Mouse (Mus musculus): ENCODE measurements around the gene Olfr555. TPM values are rescaled to one million over a fixed set of nuclear protein-coding genes. Genes with fewer than 3 reads are reported as not detected.

The Olfr555 gene
- polyA plus RNA-seq, 1 experiment from 2014 or later = not detected

DNA sequence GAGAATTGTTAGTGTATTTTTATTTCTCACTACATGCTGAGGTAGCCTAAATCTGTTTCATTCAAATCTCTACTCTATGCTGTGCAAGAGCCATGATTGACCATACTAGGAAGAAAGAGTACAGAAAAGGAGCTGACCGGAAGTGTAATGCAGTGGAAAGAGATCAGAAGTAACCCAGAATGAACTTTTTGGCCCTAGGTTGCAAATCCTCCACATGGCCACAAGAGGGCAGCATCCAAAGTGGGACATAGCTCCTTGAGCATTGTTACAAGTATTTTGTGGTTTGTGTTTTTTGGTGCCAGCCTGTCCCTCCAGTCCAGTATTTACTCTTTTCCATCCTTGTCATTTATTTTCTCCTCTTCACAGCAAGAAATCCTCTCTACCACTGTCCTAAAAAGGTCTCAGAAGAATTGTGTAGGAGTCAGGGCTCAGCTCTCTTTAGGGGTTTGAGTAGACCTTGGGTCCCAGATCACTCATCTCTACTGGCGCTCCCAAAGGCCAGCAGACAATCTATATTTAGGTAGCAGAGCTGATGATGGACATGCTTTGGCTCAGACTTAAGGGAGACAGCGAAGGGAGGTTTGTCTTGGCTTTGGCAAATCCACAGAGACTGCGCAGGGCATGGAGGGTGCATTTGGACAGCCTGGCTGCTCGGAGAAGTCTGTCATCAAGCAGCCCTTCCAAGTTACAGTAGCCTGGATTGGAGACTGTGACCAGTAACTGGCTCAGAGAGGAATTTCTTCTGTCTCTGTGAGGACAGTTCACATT, 36.9 kb downstream of the Olfr555 start, which contains the start of gene Olfr557:
Gene Olfr557 (plus strand): TSS at position 553 of the 768 bp plus-strand sequence.
- H3K27me3 ChIP-seq = no peaks in the 10 kb centered on the region
- no peak within 1 kb of the TSS for H3K9ac ChIP-seq
- 82% methylated on average over 5 of the region's 5 CpGs for WGBS
- no peak for ATAC-seq (ENCODE audit: low read depth)
- H3K27ac ChIP-seq (replicated peaks) = no peak within 1 kb of the TSS
- no peak within 1 kb of the TSS for H3K4me2 ChIP-seq
- no peaks in the 10 kb centered on the region for H3K4me1 ChIP-seq (replicated peaks)
- no peaks in the 10 kb centered on the region for H3K9me3 ChIP-seq
- H3K36me3 ChIP-seq = no peaks in the 10 kb centered on the region
- no peak within 1 kb of the TSS for H3K4me3 ChIP-seq

DNA sequence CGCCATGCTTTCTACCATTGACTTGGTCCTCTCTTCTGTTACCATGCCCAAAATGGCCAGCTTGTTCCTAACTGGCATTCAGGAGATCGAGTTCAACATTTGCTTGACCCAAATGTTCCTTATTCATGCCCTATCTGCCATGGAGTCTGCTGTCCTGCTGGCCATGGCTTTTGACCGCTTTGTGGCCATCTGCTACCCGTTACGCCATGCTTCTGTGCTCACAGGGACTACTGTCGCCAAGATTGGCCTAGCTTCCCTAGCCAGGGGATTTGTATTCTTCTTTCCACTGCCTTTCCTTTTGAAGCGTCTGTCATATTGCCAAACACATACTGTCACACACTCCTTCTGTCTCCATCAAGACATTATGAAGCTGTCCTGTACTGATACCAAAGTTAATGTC, 39.8 kb downstream of the Olfr555 start:
- H3K9me3 ChIP-seq = no peaks in the 10 kb centered on the region
- ATAC-seq (ENCODE audit: low read depth) = no peak
- WGBS = 94% methylated on average over 7 of the region's 7 CpGs
- no peak overlapping the region for H3K4me2 ChIP-seq
- no peaks in the 10 kb centered on the region for H3K36me3 ChIP-seq
- no peaks in the 10 kb centered on the region for H3K4me1 ChIP-seq (replicated peaks)
- H3K9ac ChIP-seq = no peak overlapping the region
- H3K27ac ChIP-seq (replicated peaks) = no peak overlapping the region
- no peaks in the 10 kb centered on the region for H3K27me3 ChIP-seq
- no peak overlapping the region for H3K4me3 ChIP-seq

DNA sequence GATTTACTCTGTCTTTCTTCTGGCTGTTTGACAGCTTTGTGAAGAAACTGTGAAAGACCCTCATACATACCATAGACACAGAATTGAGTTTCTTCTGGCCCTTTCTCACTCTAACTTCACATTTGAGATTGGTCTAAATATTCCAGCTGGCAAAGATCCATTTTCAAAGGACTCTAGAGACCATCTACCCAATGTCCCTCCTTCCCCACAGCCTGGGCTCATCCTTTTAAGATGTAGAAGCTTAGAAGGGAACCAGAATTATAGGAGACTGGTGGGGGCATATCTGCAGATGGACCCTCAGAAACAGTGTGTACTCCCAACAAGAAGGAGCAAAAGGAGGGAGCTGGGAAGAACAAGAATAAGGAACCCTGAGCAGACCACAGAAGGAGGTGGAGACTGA, 43.3 kb downstream of the Olfr555 start, which contains the start of gene Olfr558:
Gene Olfr558 (plus strand): TSS at position 301 of the 400 bp plus-strand sequence.
- no peak within 1 kb of the TSS for H3K9ac ChIP-seq
- H3K27ac ChIP-seq (replicated peaks) = no peak within 1 kb of the TSS
- H3K4me2 ChIP-seq = no peak within 1 kb of the TSS
- no peaks in the 10 kb centered on the region for H3K36me3 ChIP-seq
- H3K4me1 ChIP-seq (replicated peaks) = no peaks in the 10 kb centered on the region
- H3K4me3 ChIP-seq = no peak within 1 kb of the TSS
- ATAC-seq (ENCODE audit: low read depth) = no peak
- no peaks in the 10 kb centered on the region for H3K9me3 ChIP-seq
- H3K27me3 ChIP-seq = no peaks in the 10 kb centered on the region

Other genes with a start within 250 kb of the Olfr555 start
- 46.7 and 55.0 TPM in 2 replicates for gene Rrm1, start 217.1 kb upstream of the Olfr555 start, polyA plus RNA-seq (2015; fragmentation: Nextera tagmentation; extraction: Ambion mirVana)
- gene Olfr543, start 177.1 kb upstream of the Olfr555 start, polyA plus RNA-seq (2015; fragmentation: Nextera tagmentation; extraction: Ambion mirVana) = 0.48 and 0.50 TPM in 2 replicates
- 0.17 TPM in 1 of 2 replicates, not detected in the other for gene Olfr544, start 170.5 kb upstream of the Olfr555 start, polyA plus RNA-seq (2015; fragmentation: Nextera tagmentation; extraction: Ambion mirVana)
- 0.38 TPM in 1 of 2 replicates, not detected in the other for gene Olfr545, start 159.2 kb upstream of the Olfr555 start, polyA plus RNA-seq (2015; fragmentation: Nextera tagmentation; extraction: Ambion mirVana)
- gene Olfr547, start 124.1 kb upstream of the Olfr555 start, polyA plus RNA-seq (2015; fragmentation: Nextera tagmentation; extraction: Ambion mirVana) = not detected in 2 replicates
- gene Olfr548-ps1, start 117.9 kb upstream of the Olfr555 start, polyA plus RNA-seq (2015; fragmentation: Nextera tagmentation; extraction: Ambion mirVana) = not detected in 2 replicates
- not detected in 2 replicates for gene Olfr549, start 109.0 kb upstream of the Olfr555 start, polyA plus RNA-seq (2015; fragmentation: Nextera tagmentation; extraction: Ambion mirVana)
- gene Trim21, start 93.3 kb upstream of the Olfr555 start, polyA plus RNA-seq (2015; fragmentation: Nextera tagmentation; extraction: Ambion mirVana) = 0.15 and 0.36 TPM in 2 replicates
- gene Olfr550, start 87.4 kb upstream of the Olfr555 start, polyA plus RNA-seq (2015; fragmentation: Nextera tagmentation; extraction: Ambion mirVana) = not detected in 2 replicates
- gene Olfr551, start 66.9 kb upstream of the Olfr555 start, polyA plus RNA-seq (2015; fragmentation: Nextera tagmentation; extraction: Ambion mirVana) = not detected in 2 replicates
- gene Olfr552, start 61.1 kb upstream of the Olfr555 start, polyA plus RNA-seq (2015; fragmentation: Nextera tagmentation; extraction: Ambion mirVana) = 0.06 TPM in 1 of 2 replicates, not detected in the other
- gene Olfr553, start 40.6 kb upstream of the Olfr555 start, polyA plus RNA-seq (2015; fragmentation: Nextera tagmentation; extraction: Ambion mirVana) = not detected in 2 replicates
- gene Olfr554, start 20.4 kb upstream of the Olfr555 start, polyA plus RNA-seq (2015; fragmentation: Nextera tagmentation; extraction: Ambion mirVana) = not detected in 2 replicates
- gene Olfr556, start 6.1 kb downstream of the Olfr555 start, polyA plus RNA-seq (2015; fragmentation: Nextera tagmentation; extraction: Ambion mirVana) = not detected in 2 replicates
- gene Trim68, start 28.5 kb downstream of the Olfr555 start, polyA plus RNA-seq (2015; fragmentation: Nextera tagmentation; extraction: Ambion mirVana) = 9.3 and 12.3 TPM in 2 replicates
- not detected in 2 replicates for gene Olfr557, start 37.1 kb downstream of the Olfr555 start, polyA plus RNA-seq (2015; fragmentation: Nextera tagmentation; extraction: Ambion mirVana)
- 2.5 and 2.7 TPM in 2 replicates for gene Olfr558, start 43.4 kb downstream of the Olfr555 start, polyA plus RNA-seq (2015; fragmentation: Nextera tagmentation; extraction: Ambion mirVana)
- not detected in 2 replicates for gene Olfr33, start 60.2 kb downstream of the Olfr555 start, polyA plus RNA-seq (2015; fragmentation: Nextera tagmentation; extraction: Ambion mirVana)
- gene Olfr559, start 68.7 kb downstream of the Olfr555 start, polyA plus RNA-seq (2015; fragmentation: Nextera tagmentation; extraction: Ambion mirVana) = not detected in 2 replicates
- gene Olfr560, start 100.5 kb downstream of the Olfr555 start, polyA plus RNA-seq (2015; fragmentation: Nextera tagmentation; extraction: Ambion mirVana) = not detected in 2 replicates
- gene Olfr78, start 100.6 kb downstream of the Olfr555 start, polyA plus RNA-seq (2015; fragmentation: Nextera tagmentation; extraction: Ambion mirVana) = 0.27 and 0.44 TPM in 2 replicates
- 0.46 TPM in 1 of 2 replicates, not detected in the other for gene Olfr561, start 112.4 kb downstream of the Olfr555 start, polyA plus RNA-seq (2015; fragmentation: Nextera tagmentation; extraction: Ambion mirVana)
- gene Olfr564, start 144.7 kb downstream of the Olfr555 start, polyA plus RNA-seq (2015; fragmentation: Nextera tagmentation; extraction: Ambion mirVana) = not detected in 2 replicates
- gene Olfr566, start 199.9 kb downstream of the Olfr555 start, polyA plus RNA-seq (2015; fragmentation: Nextera tagmentation; extraction: Ambion mirVana) = 0.31 and 0.50 TPM in 2 replicates
- gene Olfr568, start 218.3 kb downstream of the Olfr555 start, polyA plus RNA-seq (2015; fragmentation: Nextera tagmentation; extraction: Ambion mirVana) = not detected in 2 replicates
- gene Olfr569, start 232.1 kb downstream of the Olfr555 start, polyA plus RNA-seq (2015; fragmentation: Nextera tagmentation; extraction: Ambion mirVana) = not detected in 2 replicates
- gene Olfr570, start 235.8 kb downstream of the Olfr555 start, polyA plus RNA-seq (2015; fragmentation: Nextera tagmentation; extraction: Ambion mirVana) = not detected in 2 replicates

Data from neural tube, embryonic 13.5 days (tissue).